Mouse (Mus musculus): ENCODE measurements around the gene Arid1a.

DNA sequence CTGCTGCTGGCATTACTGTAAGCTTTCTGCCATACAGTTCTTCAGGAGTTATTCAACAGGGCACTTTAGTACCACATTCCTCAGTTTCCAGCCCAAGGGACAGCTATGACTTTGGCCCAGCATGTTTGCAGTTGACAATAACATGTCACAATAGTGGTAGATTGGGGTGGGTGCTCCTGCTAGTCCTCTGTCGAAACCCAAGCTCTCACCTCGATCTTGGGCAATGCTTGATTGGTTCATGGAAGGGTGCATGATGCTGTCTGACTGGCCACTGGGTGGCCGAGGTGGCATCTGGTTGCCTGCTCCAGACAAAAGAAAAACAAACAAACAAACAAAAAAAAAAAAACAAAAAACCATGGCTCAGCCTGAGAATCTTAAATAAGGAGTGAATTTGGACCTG lies 61.2 kb downstream of the Arid1a start:
- TF ChIP-seq CTCF (IDR thresholded peaks at IDR 0.05; ENCODE audit: insufficient read depth, low read length) (no peak), POLR2A (IDR thresholded peaks at IDR 0.05; ENCODE audit: borderline replicate concordance, extremely low read depth, low read depth, low read length) (no peak)
